Mouse (Mus musculus) heart, adult 8-10 months (tissue): ENCODE data around the gene Lasp1. TPM values are rescaled to one million over a fixed set of nuclear protein-coding genes. Genes with fewer than 3 reads are reported as not detected.
"Not testable (repeated sequence)": the region's sequence is repeated elsewhere in the genome, so short reads cannot be mapped to it uniquely, and the experiment has no call there.

Source experiments
- DNase-seq: peaks from one replicate; pipeline ENCODE4 v3.0.0; 2022; ENCODE audit warnings: low spot score
- total RNA-seq, 4 experiments: library from RNA; stranded (reverse); gene quantifications; 2 replicates each; pipeline ENCODE4 v1.2.4; 2022

Lasp1 gene
- 10 to 100 TPM; 20.1 to 32.0 (median 25.8) TPM for total RNA-seq

GRCm38 (mm10) chr11:97798782-97799145 is at the start of gene Lasp1:
Gene Lasp1 (plus strand): TSS chr11:97799000.
- peak; percentile 90 for DNase-seq

- no peak for DNase-seq
Observed at GRCm38 (mm10) chr11:97753277-97753676, 45.5 kb upstream of the Lasp1 start.

GRCm38 (mm10) chr11:97758125-97758524 is 40.7 kb upstream of the Lasp1 start:
- no peak for DNase-seq

GRCm38 (mm10) chr11:97758942-97759341 is 39.9 kb upstream of the Lasp1 start:
- DNase-seq, result no peak

GRCm38 (mm10) chr11:97761638-97762037 is 37.2 kb upstream of the Lasp1 start:
- no peak for DNase-seq

GRCm38 (mm10) chr11:97766154-97766881 is 32.5 kb upstream of the Lasp1 start, which contains the start of gene Cwc25:
Gene Cwc25 (minus strand): TSS chr11:97766556.
- DNase-seq, result peak; percentile 97

- no peak for DNase-seq
Observed at GRCm38 (mm10) chr11:97769704-97770103, 29.1 kb upstream of the Lasp1 start.

- DNase-seq, result no peak
Observed at GRCm38 (mm10) chr11:97771410-97771809, 27.4 kb upstream of the Lasp1 start.

- DNase-seq, result no peak
Observed at GRCm38 (mm10) chr11:97775186-97775585, 23.6 kb upstream of the Lasp1 start.

- DNase-seq, result no peak
Observed at GRCm38 (mm10) chr11:97775808-97776496, 22.8 kb upstream of the Lasp1 start, which contains the start of gene 1700001P01Rik. Gene 1700001P01Rik (minus strand): TSS chr11:97775918.

GRCm38 (mm10) chr11:97776497-97777128 is 22.2 kb upstream of the Lasp1 start:
- no peak for DNase-seq

GRCm38 (mm10) chr11:97777129-97777529 is 21.7 kb upstream of the Lasp1 start:
- no peak for DNase-seq

GRCm38 (mm10) chr11:97778918-97779317 is 19.9 kb upstream of the Lasp1 start:
- DNase-seq, result no peak

GRCm38 (mm10) chr11:97779968-97780701 is 18.7 kb upstream of the Lasp1 start:
- no peak for DNase-seq

GRCm38 (mm10) chr11:97781478-97781831 is 17.3 kb upstream of the Lasp1 start:
- no peak for DNase-seq

- DNase-seq, result peak; percentile 99
Observed at GRCm38 (mm10) chr11:97781832-97782563, 16.8 kb upstream of the Lasp1 start, which contains the start of gene Rpl23. Gene Rpl23 (minus strand): TSS chr11:97782437.

GRCm38 (mm10) chr11:97782564-97782895 is 16.3 kb upstream of the Lasp1 start:
- DNase-seq, result no peak

- no peak for DNase-seq
Observed at GRCm38 (mm10) chr11:97787961-97788360, 10.8 kb upstream of the Lasp1 start.

- DNase-seq, result no peak
Observed at GRCm38 (mm10) chr11:97789727-97790126, 9.1 kb upstream of the Lasp1 start.

GRCm38 (mm10) chr11:97790778-97791438 is 7.9 kb upstream of the Lasp1 start:
- DNase-seq, result not testable (repeated sequence)

- peak; percentile 78 for DNase-seq
Observed at GRCm38 (mm10) chr11:97793165-97793564, 5.6 kb upstream of the Lasp1 start.
